Mouse (Mus musculus): ENCODE results near the gene Fktn.
A peak's percentile ranks its signal among the peaks of the same experiment; 100 is the strongest.
"Not testable (repeated sequence)": the region's sequence is repeated elsewhere in the genome, so short reads cannot be mapped to it uniquely, and the experiment has no call there.

Fktn gene

GRCm38 (mm10) chr4:53773911-53774310, 60.1 kb downstream of the Fktn start:
- no peak for DNase-seq

- DNase-seq: no peak
These were observed 67.6 kb downstream of the Fktn start for GRCm38 (mm10) chr4:53781396-53781795.

GRCm38 (mm10) chr4:53782216-53783070, 68.6 kb downstream of the Fktn start:
- peak in 1 of 2 experiments; percentile 2 for DNase-seq

GRCm38 (mm10) chr4:53785746-53786398, 72.1 kb downstream of the Fktn start:
- no peak for DNase-seq

- no peak for DNase-seq
These were observed 73.1 kb downstream of the Fktn start for GRCm38 (mm10) chr4:53786851-53787250.

- DNase-seq: no peak
These were observed 75.5 kb downstream of the Fktn start for GRCm38 (mm10) chr4:53789346-53789745.

- no peak for DNase-seq
These were observed 80.6 kb downstream of the Fktn start for GRCm38 (mm10) chr4:53794257-53794966.

GRCm38 (mm10) chr4:53795086-53795485, 81.3 kb downstream of the Fktn start:
- no peak for DNase-seq

- DNase-seq: no peak
These were observed 81.9 kb downstream of the Fktn start for GRCm38 (mm10) chr4:53795706-53796105.

- DNase-seq: no peak
These were observed 83.3 kb downstream of the Fktn start for GRCm38 (mm10) chr4:53796865-53797772.

GRCm38 (mm10) chr4:53798896-53799676, 85.3 kb downstream of the Fktn start:
- no peak for DNase-seq

- no peak for DNase-seq
These were observed 86.0 kb downstream of the Fktn start for GRCm38 (mm10) chr4:53799753-53800152.

- DNase-seq: not testable (repeated sequence)
These were observed 89.9 kb downstream of the Fktn start for GRCm38 (mm10) chr4:53803674-53804073.

- DNase-seq: not testable (repeated sequence)
These were observed 92.6 kb downstream of the Fktn start for GRCm38 (mm10) chr4:53806428-53806827.

GRCm38 (mm10) chr4:53818320-53818719, 104.5 kb downstream of the Fktn start:
- no peak for DNase-seq

GRCm38 (mm10) chr4:53823697-53824096, 109.9 kb downstream of the Fktn start:
- DNase-seq: no peak

- DNase-seq: no peak
These were observed 111.0 kb downstream of the Fktn start for GRCm38 (mm10) chr4:53824831-53825230.

- DNase-seq: peak; percentile 63 to 65
These were observed 112.2 kb downstream of the Fktn start, which contains the start of gene Tmem38b for GRCm38 (mm10) chr4:53825821-53826605. TSS of gene Tmem38b (plus strand) at chr4:53826045.

- no peak for DNase-seq
These were observed 112.9 kb downstream of the Fktn start for GRCm38 (mm10) chr4:53826641-53827248.

All from kidney, adult 8-10 months (tissue).